Mouse (Mus musculus) regulatory T cell (primary cell): ENCODE data around the gene Tnpo1.
"Not testable (repeated sequence)": the region's sequence is repeated elsewhere in the genome, so short reads cannot be mapped to it uniquely, and the experiment has no call there.

Experiments used
- in situ Hi-C: fragments of 300-600 bp; cut with MboI, MseI; formaldehyde crosslinking; loops from one replicate; pipeline ENCODE4 v1.15.1; 2025; ENCODE audit warnings: high pct_unique_total_duplicates

Gene Tnpo1

DNA sequence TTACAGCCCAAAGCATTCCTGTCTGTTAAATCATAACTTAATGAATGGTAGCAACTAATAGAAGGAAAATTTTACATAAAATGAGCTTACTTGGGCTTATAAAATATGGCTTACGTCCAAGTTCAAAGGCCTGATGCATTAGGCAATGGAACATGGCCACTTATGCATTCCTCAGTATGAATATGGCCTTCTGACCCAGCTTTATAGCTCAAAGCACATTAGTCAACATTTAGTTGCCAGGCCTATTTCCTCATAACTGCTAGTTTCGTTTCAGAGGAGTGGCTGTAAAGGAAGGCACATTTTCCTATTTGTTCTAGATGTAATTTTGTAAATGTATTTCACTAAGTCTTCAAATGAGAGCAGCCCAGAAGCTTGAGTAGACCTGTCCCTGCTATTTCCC lies 107.1 kb downstream of the Tnpo1 start:
- in situ Hi-C loops, result no loop called here

- in situ Hi-C loops, result no loop called here
These were observed 108.0 kb downstream of the Tnpo1 start for GRCm38 (mm10) chr13:98818205-98818604.

DNA sequence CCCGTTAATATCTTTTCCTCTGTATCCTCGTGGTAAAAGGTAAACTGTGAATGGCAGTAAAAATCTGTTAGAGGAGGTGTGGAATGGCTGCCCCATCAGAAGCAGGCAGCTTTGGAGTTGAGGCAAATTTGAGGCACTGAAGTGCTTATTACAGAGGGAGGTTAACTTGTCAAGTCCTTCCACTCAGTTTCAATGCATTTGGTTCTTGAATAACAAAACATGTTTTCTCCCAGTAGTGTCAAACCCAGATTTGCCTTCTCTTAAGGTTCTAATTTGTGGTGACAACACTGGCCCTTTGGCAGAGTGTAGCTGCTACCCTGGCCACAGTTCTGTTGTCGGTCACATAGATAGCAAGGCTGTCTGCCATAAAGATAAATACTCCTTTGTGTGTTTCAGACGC lies 108.4 kb downstream of the Tnpo1 start:
- in situ Hi-C loops, result no loop called here

DNA sequence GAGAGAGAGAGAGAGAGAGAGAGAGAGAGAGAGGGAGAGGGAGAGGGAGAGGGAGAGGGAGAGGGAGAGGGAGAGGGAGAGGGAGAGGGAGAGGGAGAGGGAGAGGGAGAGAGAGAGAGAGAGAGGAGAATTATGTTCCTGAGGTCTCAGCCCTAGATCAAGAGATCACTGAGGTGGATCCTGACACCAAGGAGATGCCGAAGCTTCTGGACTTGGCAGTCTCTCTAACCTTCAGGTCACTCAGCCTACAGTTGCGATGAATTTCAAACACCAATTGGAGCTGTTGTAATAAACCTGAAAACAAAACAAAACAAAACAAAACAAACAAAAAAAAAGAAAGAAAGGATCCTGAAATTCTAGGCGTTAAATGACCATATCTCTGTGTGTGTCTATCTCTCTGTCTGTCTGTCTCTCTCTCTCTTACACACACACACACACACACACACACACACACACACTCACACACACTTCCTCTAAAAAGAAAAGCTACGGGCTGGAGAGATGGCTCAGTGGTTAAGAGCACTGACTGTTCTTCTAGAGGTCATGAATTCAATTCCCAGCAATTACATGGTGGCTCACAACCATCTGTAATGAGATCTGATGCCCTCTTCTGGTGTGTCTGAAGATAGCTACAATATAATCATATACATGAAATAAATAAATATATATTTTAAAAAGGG lies 109.1 kb downstream of the Tnpo1 start:
- in situ Hi-C loops, result not testable (repeated sequence)

- in situ Hi-C loops, result no loop called here
These were observed 109.6 kb downstream of the Tnpo1 start for GRCm38 (mm10) chr13:98816571-98816970.

GRCm38 (mm10) chr13:98815147-98815785 lies 110.9 kb downstream of the Tnpo1 start, which contains the start of gene Fcho2:
Gene Fcho2, minus strand, starts transcription at chr13:98815449.
- in situ Hi-C loops, result no loop called here

DNA sequence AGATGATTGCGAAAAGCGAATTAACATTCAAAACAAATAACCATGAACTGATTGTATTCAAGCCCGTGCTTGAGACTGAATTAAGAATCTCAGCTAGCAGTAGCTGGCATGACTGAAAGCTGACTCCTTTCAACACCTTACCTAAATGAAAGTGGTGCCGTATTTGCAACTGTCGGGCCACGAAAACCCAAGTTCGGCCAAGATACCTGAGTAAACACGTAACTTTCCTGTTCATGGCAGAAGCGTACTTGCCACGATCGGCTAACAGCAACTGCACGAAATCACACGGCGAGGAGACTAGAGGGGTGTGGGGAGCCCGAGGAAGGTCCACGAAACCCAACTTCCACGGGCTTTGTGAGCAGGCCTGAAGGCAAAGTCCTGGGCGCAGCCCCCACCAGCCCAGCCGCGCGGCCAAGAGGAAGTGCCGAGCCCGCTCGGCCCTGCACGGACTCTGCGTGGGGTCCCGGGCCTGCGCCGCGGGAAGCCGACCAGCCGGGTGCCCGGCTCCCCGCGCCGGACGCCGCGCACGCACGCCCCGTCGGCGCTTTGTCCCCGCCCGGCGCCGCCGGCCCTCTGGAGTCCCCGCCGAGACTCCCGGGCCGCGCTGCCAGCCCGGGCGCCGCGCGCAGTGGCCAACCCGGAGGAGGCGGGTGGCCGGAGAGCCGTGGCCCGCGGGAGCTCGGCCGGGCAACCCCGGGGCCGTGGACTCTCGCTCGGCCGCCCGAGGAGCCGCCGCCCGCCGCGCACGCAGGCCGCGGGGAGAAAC lies 111.7 kb downstream of the Tnpo1 start:
- in situ Hi-C loops, result no loop called here

DNA sequence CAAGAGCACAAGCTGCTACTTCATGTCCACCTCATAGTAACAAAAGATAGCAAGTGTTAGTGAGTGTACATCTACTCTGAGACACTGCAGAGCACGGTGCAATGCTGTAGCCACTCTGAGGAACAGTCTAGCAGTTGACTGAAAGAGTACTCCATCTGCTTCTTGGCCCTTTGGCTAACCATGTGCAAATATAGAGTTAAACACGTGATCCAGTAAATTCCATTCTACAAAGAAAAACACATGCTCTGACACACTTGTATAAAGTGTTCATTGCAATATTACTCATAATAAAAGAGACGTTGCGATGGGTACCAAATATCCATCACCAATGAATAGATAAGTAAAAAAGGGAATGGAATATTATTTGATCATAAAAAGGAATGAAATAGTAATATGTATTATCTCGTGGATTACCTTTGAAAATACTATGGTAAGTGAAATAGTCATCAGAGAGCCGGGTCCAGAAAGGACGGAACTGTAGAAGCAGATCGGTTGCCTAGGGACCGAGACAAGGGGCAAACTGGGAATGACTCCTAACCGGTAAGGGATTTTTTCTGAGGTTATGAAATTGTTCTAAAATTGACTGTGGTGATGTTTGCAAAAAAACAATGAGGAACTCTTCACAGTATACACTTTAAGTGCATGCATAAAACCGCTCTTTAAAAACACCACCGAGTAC lies 112.4 kb downstream of the Tnpo1 start:
- in situ Hi-C loops, result no loop called here

GRCm38 (mm10) chr13:98813167-98813566 lies 113.0 kb downstream of the Tnpo1 start:
- in situ Hi-C loops, result no loop called here

GRCm38 (mm10) chr13:98812285-98812684 lies 113.9 kb downstream of the Tnpo1 start:
- in situ Hi-C loops, result no loop called here

- in situ Hi-C loops, result no loop called here
These were observed 116.0 kb downstream of the Tnpo1 start for GRCm38 (mm10) chr13:98810143-98810542.

- in situ Hi-C loops, result no loop called here
These were observed 117.1 kb downstream of the Tnpo1 start for GRCm38 (mm10) chr13:98809087-98809486.

DNA sequence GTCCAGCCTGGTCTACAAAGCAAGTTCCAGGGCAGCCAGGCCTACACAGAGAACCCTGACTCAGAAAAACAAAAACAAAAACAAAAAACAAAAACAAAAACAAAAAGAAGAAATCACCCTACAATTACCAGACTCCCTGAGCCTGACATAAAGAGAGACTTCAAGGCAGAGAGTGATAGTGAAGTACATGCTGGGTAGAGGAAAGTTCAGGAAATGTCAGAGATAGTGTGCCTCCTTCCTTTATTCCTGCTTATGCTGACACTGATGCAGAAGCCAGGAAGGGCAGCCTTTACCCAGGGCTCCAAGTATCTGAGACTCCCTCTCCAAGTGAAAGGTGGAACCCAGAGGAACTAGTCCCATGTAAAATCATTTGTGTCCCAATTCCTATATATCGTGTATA lies 121.7 kb downstream of the Tnpo1 start:
- in situ Hi-C loops, result no loop called here

GRCm38 (mm10) chr13:98803699-98804098 lies 122.5 kb downstream of the Tnpo1 start:
- in situ Hi-C loops, result no loop called here

DNA sequence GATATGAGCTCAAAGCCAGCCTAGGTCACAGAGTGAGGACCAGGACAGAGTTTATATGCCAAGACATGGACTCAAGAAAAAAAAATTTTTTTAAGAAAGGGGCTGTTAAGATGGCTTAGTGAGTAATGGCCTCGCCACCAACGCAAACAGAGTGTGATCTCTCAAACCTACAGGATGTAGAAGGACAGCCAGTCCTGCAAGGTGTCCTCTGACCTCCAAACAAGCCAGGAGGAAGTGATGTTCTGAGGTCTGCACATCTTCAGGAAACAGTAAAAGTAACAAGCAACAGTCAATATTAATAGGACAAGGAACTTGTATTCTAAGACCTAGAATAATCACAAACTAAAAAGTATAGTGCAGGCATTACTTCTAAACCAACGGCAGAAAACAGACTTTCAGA lies 123.2 kb downstream of the Tnpo1 start:
- in situ Hi-C loops, result no loop called here

DNA sequence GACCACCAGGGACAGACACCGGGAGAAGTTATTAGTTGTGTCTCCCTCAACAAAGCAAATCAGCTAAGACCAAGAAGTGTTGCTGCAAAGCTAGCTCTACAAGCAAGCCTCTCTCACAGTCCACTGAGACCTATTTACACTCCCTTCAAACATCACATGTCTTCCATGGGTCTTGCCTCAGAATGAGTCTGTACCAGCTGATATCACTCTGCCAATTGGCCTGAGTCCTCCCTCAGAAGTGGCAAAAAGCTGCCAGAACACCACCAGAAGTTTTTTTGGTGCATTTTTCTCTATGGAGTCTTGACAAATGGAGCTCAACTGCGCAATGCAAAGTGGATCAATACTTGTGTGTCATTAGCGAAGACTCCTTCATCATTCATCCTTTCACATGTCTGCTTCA lies 130.7 kb downstream of the Tnpo1 start:
- in situ Hi-C loops, result no loop called here

GRCm38 (mm10) chr13:98792864-98793263 lies 133.3 kb downstream of the Tnpo1 start:
- in situ Hi-C loops, result no loop called here

DNA sequence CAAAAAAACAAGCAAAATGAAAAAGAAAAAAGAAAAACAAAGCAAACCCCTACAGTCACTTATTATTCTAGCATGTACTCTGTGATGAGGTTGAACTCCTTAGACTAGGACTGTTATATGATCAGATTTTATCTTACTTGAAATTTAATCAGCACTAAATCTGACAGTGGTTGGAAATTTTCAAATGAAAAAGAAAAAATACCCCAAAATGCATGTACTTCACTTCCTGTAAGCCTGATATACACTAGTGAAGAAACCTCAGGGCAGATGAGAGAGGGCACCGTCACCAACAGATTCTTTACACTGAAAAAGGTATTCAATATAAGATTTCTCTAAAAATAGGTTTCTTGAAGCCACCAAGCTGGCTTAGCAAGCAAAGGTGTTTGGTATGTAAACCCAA lies 134.5 kb downstream of the Tnpo1 start:
- in situ Hi-C loops, result no loop called here
